Mouse (Mus musculus): ENCODE results near the gene Dnmt3a.

- no peak for TF ChIP-seq JUND (conservative IDR thresholded peaks at IDR 0.05; ENCODE audit: low read depth, low read length)
- no peak for TF ChIP-seq ZKSCAN1 (IDR thresholded peaks at IDR 0.05; ENCODE audit: borderline replicate concordance, low read depth, low read length)
- TF ChIP-seq POLR2A (IDR thresholded peaks at IDR 0.05; ENCODE audit: low read depth, low read length): no peak
- TF ChIP-seq CTCF (conservative IDR thresholded peaks at IDR 0.05 in 1 of 2, IDR thresholded peaks at IDR 0.05 in 1 of 2; ENCODE audit: low read depth in 2 of 2, low read length in 2 of 2): no peak
- no peak for TF ChIP-seq POLR2AphosphoS2 (IDR thresholded peaks at IDR 0.05; ENCODE audit: low read depth, low read length)
- no peak for TF ChIP-seq ZNF384 (IDR thresholded peaks at IDR 0.05; ENCODE audit: low read depth, low read length)
Observed at GRCm38 (mm10) chr12:3776015-3776414, 29.8 kb upstream of the Dnmt3a start.

Data from CH12.LX (cell line).